Mouse (Mus musculus): ENCODE data around the gene Rtn3.
A peak's percentile ranks its signal among the peaks of the same experiment; 100 is the strongest.
"Not testable (repeated sequence)": the region's sequence is repeated elsewhere in the genome, so short reads cannot be mapped to it uniquely, and the experiment has no call there.

Gene Rtn3

GRCm38 (mm10) chr19:7422656-7423027 lies 60.4 kb downstream of the Rtn3 start:
- DNase-seq (ENCODE audit: low read depth, low spot score) = no peak

- DNase-seq (ENCODE audit: low read depth, low spot score) = peak; percentile 53
Observed at GRCm38 (mm10) chr19:7421602-7422591, 61.2 kb downstream of the Rtn3 start.

GRCm38 (mm10) chr19:7420841-7421601 lies 62.1 kb downstream of the Rtn3 start:
- no peak for DNase-seq (ENCODE audit: low read depth, low spot score)

- DNase-seq (ENCODE audit: low read depth, low spot score) = no peak
Observed at GRCm38 (mm10) chr19:7420108-7420507, 63.0 kb downstream of the Rtn3 start.

- no peak for DNase-seq (ENCODE audit: low read depth, low spot score)
Observed at GRCm38 (mm10) chr19:7419134-7419533, 63.9 kb downstream of the Rtn3 start.

GRCm38 (mm10) chr19:7417911-7418849 lies 64.9 kb downstream of the Rtn3 start:
- DNase-seq (ENCODE audit: low read depth, low spot score) = peak; percentile 62

- DNase-seq (ENCODE audit: low read depth, low spot score) = peak; percentile 64
Observed at GRCm38 (mm10) chr19:7416834-7417735, 66.0 kb downstream of the Rtn3 start, which contains the start of gene 2700081O15Rik. Gene 2700081O15Rik (plus strand): TSS chr19:7417625.

GRCm38 (mm10) chr19:7415916-7416833 lies 66.9 kb downstream of the Rtn3 start:
- no peak for DNase-seq (ENCODE audit: low read depth, low spot score)

- DNase-seq (ENCODE audit: low read depth, low spot score) = peak; percentile 69
Observed at GRCm38 (mm10) chr19:7412361-7412760, 70.7 kb downstream of the Rtn3 start.

- DNase-seq (ENCODE audit: low read depth, low spot score) = peak; percentile 59
Observed at GRCm38 (mm10) chr19:7404623-7405229, 78.4 kb downstream of the Rtn3 start.

- DNase-seq (ENCODE audit: low read depth, low spot score) = no peak
Observed at GRCm38 (mm10) chr19:7400635-7401034, 82.4 kb downstream of the Rtn3 start.

GRCm38 (mm10) chr19:7398898-7399297 lies 84.2 kb downstream of the Rtn3 start:
- not testable (repeated sequence) for DNase-seq (ENCODE audit: low read depth, low spot score)

GRCm38 (mm10) chr19:7396867-7397826 lies 85.9 kb downstream of the Rtn3 start:
- DNase-seq (ENCODE audit: low read depth, low spot score) = peak; percentile 78

GRCm38 (mm10) chr19:7388488-7388887 lies 94.6 kb downstream of the Rtn3 start:
- peak; percentile 87 for DNase-seq (ENCODE audit: low read depth, low spot score)

GRCm38 (mm10) chr19:7386042-7386441 lies 97.0 kb downstream of the Rtn3 start:
- peak; percentile 79 for DNase-seq (ENCODE audit: low read depth, low spot score)

GRCm38 (mm10) chr19:7382903-7383865 lies 99.9 kb downstream of the Rtn3 start, which contains the start of gene Spindoc:
Gene Spindoc (minus strand): TSS chr19:7382994.
- peak; percentile 93 for DNase-seq (ENCODE audit: low read depth, low spot score)
